Mouse (Mus musculus) cerebellum, adult 2 months (tissue): ENCODE data around the gene Nudt15.

ENCODE experiments used
- CTCF ChIP-seq: fragments of 200-500 bp; IDR thresholded peaks from 2 replicates; pipeline ENCODE4 v1.5.1; 2011; ENCODE audit warnings: low read depth, mild to moderate bottlenecking, control low read depth, low read length, moderate library complexity, borderline replicate concordance; ENCODE audit not compliant: insufficient read depth
- POLR2A ChIP-seq: fragments of 200-500 bp; IDR thresholded peaks from 2 replicates; pipeline ENCODE4 v1.6.1; 2011; ENCODE audit warnings: low read length, control low read depth, borderline replicate concordance; ENCODE audit not compliant: insufficient read depth

- TF ChIP-seq CTCF (no peak), POLR2A (no peak)
Measured at GRCm38 (mm10) chr14:73475506-73475905, 72.5 kb downstream of the Nudt15 start.
